Mouse (Mus musculus) hindbrain, postnatal 0 days (tissue): ENCODE data around the gene Olfr644. TPM values are rescaled to one million over a fixed set of nuclear protein-coding genes. Genes with fewer than 3 reads are reported as not detected.

Experiments used
- ATAC-seq: fragments of 200-750 bp; cut with Nextera tagmentation; 2 replicates; pipeline ENCODE4 v1.8.0; 2017; ENCODE audit warnings: mild to moderate bottlenecking, moderate TSS enrichment, moderate library complexity
- DNase-seq: peaks from one replicate; pipeline ENCODE4 v3.0.0-alpha.2; 2015; ENCODE audit warnings: low spot score
- H3K27ac ChIP-seq: fragments of 300-500 bp; sonication (generic); 2 replicates; pipeline ENCODE4 v1.5.1; 2014; ENCODE audit warnings: mild to moderate bottlenecking
- H3K27me3 ChIP-seq: fragments of 300-500 bp; sonication (generic); 2 replicates; pipeline ENCODE4 v1.6.1; 2014; ENCODE audit warnings: low read length, mixed read lengths; ENCODE audit not compliant: insufficient read depth
- H3K36me3 ChIP-seq: fragments of 300-500 bp; sonication (generic); 2 replicates; pipeline ENCODE4 v1.6.1; 2014; ENCODE audit warnings: low read length, mixed read lengths; ENCODE audit not compliant: insufficient read depth
- H3K4me1 ChIP-seq: fragments of 300-500 bp; sonication (generic); 2 replicates; pipeline ENCODE4 v1.6.1; 2014; ENCODE audit warnings: antibody characterized with exemption, low read length, mixed read lengths; ENCODE audit not compliant: insufficient read depth
- H3K4me2 ChIP-seq: fragments of 300-500 bp; sonication (generic); 2 replicates; pipeline ENCODE4 v1.6.1; 2014; ENCODE audit warnings: low read depth, mild to moderate bottlenecking, low read length, moderate library complexity, mixed read lengths
- H3K4me3 ChIP-seq: fragments of 300-500 bp; sonication (generic); 2 replicates; pipeline ENCODE4 v1.5.1; 2014; ENCODE audit warnings: low read length
- H3K9ac ChIP-seq: fragments of 300-500 bp; sonication (generic); replicated peaks from 2 replicates; pipeline ENCODE4 v1.6.1; 2014; ENCODE audit warnings: mild to moderate bottlenecking, low read length, moderate library complexity, mixed read lengths
- H3K9me3 ChIP-seq: fragments of 300-500 bp; sonication (generic); 2 replicates; pipeline ENCODE4 v1.6.1; 2016; ENCODE audit warnings: low read length, mixed read lengths
- CTCF ChIP-seq: IDR thresholded peaks from 2 replicates; pipeline ENCODE4 v1.5.1; 2016; ENCODE audit warnings: antibody characterized with exemption, control low read depth, low read depth
- WGBS: fragments of 180-500 bp; shearing (Covaris S2); extraction: QIAGEN DNeasy Blood & Tissue Kit; methylation state at CpG from one replicate; pipeline ENCODE4 v1.1.7; 2014; 5-methylcytosine and 5-hydroxymethylcytosine counted together
- polyA plus RNA-seq: library from polyadenylated mRNA; unstranded; fragments of >200 nt; fragmentation: Nextera tagmentation; extraction: Ambion mirVana; gene quantifications from 2 replicates; pipeline ENCODE4 v1.2.1, GENCODE M21; 2015
- total RNA-seq: library from RNA; depleted of rRNA; stranded (reverse); fragments of >200 nt; gene quantifications from 2 replicates; pipeline ENCODE4 v1.2.3, GENCODE M21; 2014; rRNA removed

The Olfr644 gene
- total and polyA plus RNA-seq, 2 experiments from 2014 or later = not detected

DNA sequence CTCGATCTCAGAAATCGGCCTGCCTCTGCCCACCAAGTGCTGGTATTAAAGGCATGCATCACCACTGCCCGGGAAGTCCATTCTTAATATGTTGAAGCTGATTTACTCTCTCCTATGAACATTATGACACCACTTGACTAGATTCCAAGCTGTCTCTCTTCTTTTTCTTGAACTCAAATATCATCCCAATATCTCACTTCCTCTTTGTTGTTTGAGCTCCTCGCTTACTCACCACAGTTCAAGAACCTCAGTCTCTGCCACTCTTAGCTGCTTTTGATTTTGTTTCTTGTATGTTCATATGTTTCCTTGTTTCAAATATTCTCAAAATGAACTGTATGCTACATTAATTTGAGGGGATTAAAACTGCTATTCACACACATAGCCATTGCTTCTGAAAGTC lies 20.9 kb downstream of the Olfr644 start:
- Histone ChIP-seq H3K4me1 (no peaks in the 10 kb centered on the region), H3K27me3 (no peaks in the 10 kb centered on the region), H3K9me3 (no peaks in the 10 kb centered on the region), H3K27ac (no peak overlapping the region), H3K4me3 (no peak overlapping the region), H3K36me3 (no peaks in the 10 kb centered on the region), H3K4me2 (no peak overlapping the region), H3K9ac (no peak overlapping the region)
- 94% methylated on average over 4 of the region's 4 CpGs for WGBS
- no peak for DNase-seq
- no peak for ATAC-seq
- TF ChIP-seq CTCF = no peak

DNA sequence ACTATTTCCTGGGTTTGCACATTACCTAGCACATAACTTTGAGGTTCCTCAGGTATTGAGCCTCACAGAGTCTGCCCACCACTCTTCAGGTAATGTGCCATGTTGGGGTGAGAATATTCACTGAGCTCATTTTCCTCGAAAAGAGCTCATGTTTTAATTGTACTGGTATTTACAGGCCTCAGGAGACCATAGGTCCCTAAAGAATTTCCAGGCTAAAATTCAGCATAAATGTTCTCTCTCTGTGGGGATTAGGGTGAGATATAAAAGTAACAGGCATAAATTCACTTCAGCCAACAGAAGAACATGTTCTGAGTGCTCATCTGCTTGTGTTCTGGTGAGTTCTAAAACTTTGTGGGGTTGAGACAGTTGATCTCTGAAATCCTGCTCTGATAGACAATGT lies 36.5 kb downstream of the Olfr644 start, which contains the start of gene Olfr641:
Gene Olfr641, plus strand, starts transcription at position 301 of the 400 bp plus-strand sequence.
- H3K4me3 ChIP-seq = no peak within 1 kb of the TSS
- ATAC-seq (no peak), DNase-seq (no peak)
- WGBS = 73% methylated on average over 1 of the region's 1 CpGs
- H3K9me3 ChIP-seq = no peaks in the 10 kb centered on the region
- no peak for TF ChIP-seq CTCF
- no peak within 1 kb of the TSS for H3K9ac ChIP-seq
- H3K4me2 ChIP-seq = no peak within 1 kb of the TSS
- H3K36me3 ChIP-seq = no peaks in the 10 kb centered on the region
- no peaks in the 10 kb centered on the region for H3K27me3 ChIP-seq
- no peaks in the 10 kb centered on the region for H3K4me1 ChIP-seq
- no peak within 1 kb of the TSS for H3K27ac ChIP-seq

DNA sequence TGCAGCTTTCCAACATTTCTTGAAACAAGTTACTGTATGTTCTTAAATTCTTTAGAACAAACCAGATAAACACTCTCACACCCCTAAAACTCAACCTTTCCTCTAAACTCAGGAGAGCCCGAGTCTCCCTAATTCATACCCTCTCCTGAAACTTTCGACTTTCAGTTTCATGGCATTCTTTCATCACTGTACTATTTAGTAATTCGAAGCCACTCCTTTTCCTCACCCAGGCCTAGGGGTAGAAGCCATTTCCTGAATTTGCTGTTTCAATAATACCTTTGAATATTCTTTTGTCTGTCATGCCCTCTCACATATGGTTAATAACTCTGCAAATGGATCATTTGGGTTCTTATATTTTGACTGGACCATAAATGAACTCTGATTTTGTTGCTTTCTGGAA lies 44.7 kb downstream of the Olfr644 start:
- no peak overlapping the region for H3K9ac ChIP-seq
- no peak for ATAC-seq
- H3K27ac ChIP-seq = no peak overlapping the region
- whole genome bisulfite sequencing = 85% methylated on average over 3 of the region's 3 CpGs
- no peak for DNase-seq
- no peak overlapping the region for H3K4me3 ChIP-seq
- H3K9me3 ChIP-seq = no peaks in the 10 kb centered on the region
- no peaks in the 10 kb centered on the region for H3K27me3 ChIP-seq
- TF ChIP-seq CTCF = no peak
- no peak overlapping the region for H3K4me2 ChIP-seq
- H3K4me1 ChIP-seq = no peaks in the 10 kb centered on the region
- H3K36me3 ChIP-seq = no peaks in the 10 kb centered on the region

GRCm38 (mm10) chr7:104025473-104025872 lies 46.2 kb downstream of the Olfr644 start, which contains the start of gene Olfr640:
Olfr640 (minus strand) TSS chr7:104025573.
- H3K9me3 ChIP-seq = no peaks in the 10 kb centered on the region
- no peak for TF ChIP-seq CTCF
- no peak within 1 kb of the TSS for H3K4me2 ChIP-seq
- H3K4me1 ChIP-seq = no peaks in the 10 kb centered on the region
- 78% methylated on average over 6 of the region's 6 CpGs for WGBS
- H3K36me3 ChIP-seq = no peaks in the 10 kb centered on the region
- no peak for ATAC-seq
- H3K27ac ChIP-seq = no peak within 1 kb of the TSS
- H3K4me3 ChIP-seq = no peak within 1 kb of the TSS
- no peak within 1 kb of the TSS for H3K9ac ChIP-seq
- H3K27me3 ChIP-seq = no peaks in the 10 kb centered on the region
- DNase-seq = no peak

DNA sequence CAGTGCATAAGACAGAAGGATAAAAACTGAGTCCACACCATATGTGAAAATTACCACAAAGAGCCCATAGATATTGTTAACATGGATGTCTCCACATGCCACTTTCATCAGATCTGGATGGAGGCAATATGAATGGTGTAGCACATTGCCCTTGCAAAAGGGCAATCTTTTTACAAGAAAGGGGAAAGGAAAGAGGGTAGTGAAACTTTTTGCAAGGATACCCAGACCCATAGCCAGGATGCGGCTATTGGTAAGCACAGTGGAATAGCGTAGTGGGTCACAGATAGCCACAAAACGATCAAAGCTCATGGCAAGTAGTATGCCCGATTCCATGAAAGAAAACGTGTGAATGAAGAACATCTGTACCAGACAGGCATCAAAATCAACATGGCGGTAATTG lies 50.0 kb downstream of the Olfr644 start:
- Histone ChIP-seq H3K27ac (no peak overlapping the region), H3K4me3 (no peak overlapping the region), H3K36me3 (no peaks in the 10 kb centered on the region), H3K4me2 (no peak overlapping the region), H3K9ac (no peak overlapping the region), H3K27me3 (no peaks in the 10 kb centered on the region), H3K4me1 (no peaks in the 10 kb centered on the region), H3K9me3 (no peaks in the 10 kb centered on the region)
- TF ChIP-seq CTCF = no peak
- 91% methylated on average over 6 of the region's 6 CpGs for WGBS
- no peak for DNase-seq
- no peak for ATAC-seq

- 88% methylated on average over 1 of the region's 1 CpGs for WGBS
- Histone ChIP-seq H3K4me1 (no peaks in the 10 kb centered on the region), H3K4me2 (no peak overlapping the region), H3K36me3 (no peaks in the 10 kb centered on the region), H3K27me3 (no peaks in the 10 kb centered on the region), H3K4me3 (no peak overlapping the region), H3K9ac (no peak overlapping the region), H3K9me3 (no peaks in the 10 kb centered on the region), H3K27ac (no peak overlapping the region)
- ATAC-seq (no peak), DNase-seq (no peak)
- no peak for TF ChIP-seq CTCF
Measured at GRCm38 (mm10) chr7:104018953-104019352, 52.7 kb downstream of the Olfr644 start.

DNA sequence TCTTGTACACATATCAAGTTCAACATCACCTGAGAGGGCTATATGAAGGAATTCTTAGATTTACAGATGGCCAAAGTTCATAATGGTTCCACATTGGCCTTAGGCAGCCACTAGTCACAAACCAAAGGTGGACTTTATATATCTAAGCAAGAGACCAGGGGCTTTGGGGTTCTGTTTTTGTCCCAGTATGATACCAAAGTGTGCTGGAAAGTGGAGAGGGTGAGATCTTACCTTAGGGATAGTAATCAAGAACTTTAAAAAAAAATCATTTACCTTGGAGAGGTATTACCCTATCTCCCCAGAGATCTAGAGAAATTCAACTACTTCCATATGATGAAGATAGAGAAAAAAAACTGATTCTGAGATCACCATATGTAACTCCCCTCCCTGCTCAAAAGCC lies 54.5 kb downstream of the Olfr644 start, which contains the start of gene Olfr639:
Gene Olfr639, minus strand, starts transcription at position 101 of the 400 bp plus-strand sequence.
- DNase-seq (no peak), ATAC-seq (no peak)
- no peak within 1 kb of the TSS for H3K9ac ChIP-seq
- TF ChIP-seq CTCF = no peak
- H3K4me3 ChIP-seq = no peak within 1 kb of the TSS
- H3K4me2 ChIP-seq = no peak within 1 kb of the TSS
- H3K9me3 ChIP-seq = no peaks in the 10 kb centered on the region
- H3K27ac ChIP-seq = no peak within 1 kb of the TSS
- H3K27me3 ChIP-seq = no peaks in the 10 kb centered on the region
- no peaks in the 10 kb centered on the region for H3K36me3 ChIP-seq
- no peaks in the 10 kb centered on the region for H3K4me1 ChIP-seq

Other genes with a start within 250 kb of the Olfr644 start
- gene Hbb-bs, start 243.8 kb downstream of the Olfr644 start, total RNA-seq = 1,334 and 1,616 TPM in 2 replicates
- gene Hbb-bs, start 243.8 kb downstream of the Olfr644 start, polyA plus RNA-seq = 849 and 1,064 TPM in 2 replicates
- gene Hbb-bh2, start 231.3 kb downstream of the Olfr644 start, total RNA-seq = not detected in 2 replicates
- gene Hbb-bh2, start 231.3 kb downstream of the Olfr644 start, polyA plus RNA-seq = not detected in 2 replicates
- gene Hbb-bh1, start 228.7 kb downstream of the Olfr644 start, total RNA-seq = not detected in 2 replicates
- gene Hbb-bh1, start 228.7 kb downstream of the Olfr644 start, polyA plus RNA-seq = not detected in 2 replicates
- not detected in 2 replicates for gene Hbb-y, start 218.7 kb downstream of the Olfr644 start, total RNA-seq
- 0.30 and 1.1 TPM in 2 replicates for gene Hbb-y, start 218.7 kb downstream of the Olfr644 start, polyA plus RNA-seq
- gene Olfr66, start 185.6 kb downstream of the Olfr644 start, total RNA-seq = not detected in 2 replicates
- not detected in 2 replicates for gene Olfr66, start 185.6 kb downstream of the Olfr644 start, polyA plus RNA-seq
- gene Olfr64, start 177.4 kb downstream of the Olfr644 start, total RNA-seq = not detected in 2 replicates
- gene Olfr64, start 177.4 kb downstream of the Olfr644 start, polyA plus RNA-seq = not detected in 2 replicates
- not detected in 2 replicates for gene Olfr65, start 168.4 kb downstream of the Olfr644 start, total RNA-seq
- gene Olfr65, start 168.4 kb downstream of the Olfr644 start, polyA plus RNA-seq = not detected in 2 replicates
- gene Olfr631, start 143.0 kb downstream of the Olfr644 start, total RNA-seq = not detected in 2 replicates
- not detected in 2 replicates for gene Olfr631, start 143.0 kb downstream of the Olfr644 start, polyA plus RNA-seq
- gene Olfr632, start 137.5 kb downstream of the Olfr644 start, total RNA-seq = not detected in 2 replicates
- not detected in 2 replicates for gene Olfr632, start 137.5 kb downstream of the Olfr644 start, polyA plus RNA-seq
- not detected in 2 replicates for gene Olfr633, start 127.4 kb downstream of the Olfr644 start, total RNA-seq
- not detected in 2 replicates for gene Olfr633, start 127.4 kb downstream of the Olfr644 start, polyA plus RNA-seq
- not detected in 2 replicates for gene Olfr635, start 100.7 kb downstream of the Olfr644 start, total RNA-seq
- gene Olfr635, start 100.7 kb downstream of the Olfr644 start, polyA plus RNA-seq = not detected in 2 replicates
- not detected in 2 replicates for gene Olfr638, start 73.1 kb downstream of the Olfr644 start, total RNA-seq
- gene Olfr638, start 73.1 kb downstream of the Olfr644 start, polyA plus RNA-seq = not detected in 2 replicates
- not detected in 2 replicates for gene Olfr639, start 54.6 kb downstream of the Olfr644 start, total RNA-seq
- 0.03 TPM in 1 of 2 replicates, not detected in the other for gene Olfr639, start 54.6 kb downstream of the Olfr644 start, polyA plus RNA-seq
- gene Olfr640, start 46.3 kb downstream of the Olfr644 start, total RNA-seq = not detected in 2 replicates
- not detected in 2 replicates for gene Olfr640, start 46.3 kb downstream of the Olfr644 start, polyA plus RNA-seq
- gene Olfr641, start 36.4 kb downstream of the Olfr644 start, total RNA-seq = not detected in 2 replicates
- not detected in 2 replicates for gene Olfr641, start 36.4 kb downstream of the Olfr644 start, polyA plus RNA-seq
- gene Olfr642, start 19.2 kb downstream of the Olfr644 start, total RNA-seq = not detected in 2 replicates
- not detected in 2 replicates for gene Olfr642, start 19.2 kb downstream of the Olfr644 start, polyA plus RNA-seq
- not detected in 2 replicates for gene 4930516K23Rik, start 10.4 kb downstream of the Olfr644 start, total RNA-seq
- gene 4930516K23Rik, start 10.4 kb downstream of the Olfr644 start, polyA plus RNA-seq = not detected in 2 replicates
- not detected in 2 replicates for gene Olfr645, start 13.6 kb upstream of the Olfr644 start, total RNA-seq
- not detected in 2 replicates for gene Olfr645, start 13.6 kb upstream of the Olfr644 start, polyA plus RNA-seq
- not detected in 2 replicates for gene Olfr646, start 33.0 kb upstream of the Olfr644 start, total RNA-seq
- gene Olfr646, start 33.0 kb upstream of the Olfr644 start, polyA plus RNA-seq = not detected in 2 replicates
- gene Ubqln5, start 58.0 kb upstream of the Olfr644 start, total RNA-seq = not detected in 2 replicates
- gene Ubqln5, start 58.0 kb upstream of the Olfr644 start, polyA plus RNA-seq = not detected in 2 replicates
- not detected in 2 replicates for gene Olfr643, start 65.5 kb upstream of the Olfr644 start, total RNA-seq
- gene Olfr643, start 65.5 kb upstream of the Olfr644 start, polyA plus RNA-seq = not detected in 2 replicates
- not detected in 2 replicates for gene Ubqln3, start 71.4 kb upstream of the Olfr644 start, total RNA-seq
- not detected in 2 replicates for gene Ubqln3, start 71.4 kb upstream of the Olfr644 start, polyA plus RNA-seq
- not detected in 2 replicates for gene Ubqlnl, start 78.7 kb upstream of the Olfr644 start, total RNA-seq
- not detected in 2 replicates for gene Ubqlnl, start 78.7 kb upstream of the Olfr644 start, polyA plus RNA-seq
- gene Olfm5, start 93.0 kb upstream of the Olfr644 start, total RNA-seq = not detected in 2 replicates
- not detected in 2 replicates for gene Olfm5, start 93.0 kb upstream of the Olfr644 start, polyA plus RNA-seq
- gene Olfr648, start 111.5 kb upstream of the Olfr644 start, total RNA-seq = not detected in 2 replicates
- 0.37 and 0.40 TPM in 2 replicates for gene Olfr648, start 111.5 kb upstream of the Olfr644 start, polyA plus RNA-seq
- not detected in 2 replicates for gene Olfr649, start 124.1 kb upstream of the Olfr644 start, total RNA-seq
- not detected in 2 replicates for gene Olfr649, start 124.1 kb upstream of the Olfr644 start, polyA plus RNA-seq
- gene Trim6, start 146.9 kb upstream of the Olfr644 start, total RNA-seq = 0.29 and 0.37 TPM in 2 replicates
- gene Trim6, start 146.9 kb upstream of the Olfr644 start, polyA plus RNA-seq = 0.68 and 0.91 TPM in 2 replicates
- gene Trim34a, start 172.6 kb upstream of the Olfr644 start, total RNA-seq = 1.3 and 1.9 TPM in 2 replicates
- 1.1 and 1.6 TPM in 2 replicates for gene Trim34a, start 172.6 kb upstream of the Olfr644 start, polyA plus RNA-seq
- 0.16 TPM in 1 of 2 replicates, not detected in the other for gene Trim5, start 216.2 kb upstream of the Olfr644 start, total RNA-seq
- 0.25 and 0.47 TPM in 2 replicates for gene Trim5, start 216.2 kb upstream of the Olfr644 start, polyA plus RNA-seq
- gene Trim12a, start 243.6 kb upstream of the Olfr644 start, total RNA-seq = 2.2 and 2.8 TPM in 2 replicates
- gene Trim12a, start 243.6 kb upstream of the Olfr644 start, polyA plus RNA-seq = 3.1 and 3.7 TPM in 2 replicates